Mouse (Mus musculus) adrenal gland, adult 8-10 months (tissue): Measurements from ENCODE around the gene 3425401B19Rik. TPM values are rescaled to one million over a fixed set of nuclear protein-coding genes. Genes with fewer than 3 reads are reported as not detected.
A peak's percentile ranks its signal among the peaks of the same experiment; 100 is the strongest.

Experiments
- DNase-seq: peaks from one replicate; pipeline ENCODE4 v3.0.0; 2022
- total RNA-seq, 4 experiments: library from RNA; stranded (reverse); gene quantifications; 2 replicates each; pipeline ENCODE4 v1.2.4; 2022

The 3425401B19Rik gene
- total RNA-seq, result under 1 TPM in 1 of 4 experiments, not detected in 3; 0.05 TPM

DNA sequence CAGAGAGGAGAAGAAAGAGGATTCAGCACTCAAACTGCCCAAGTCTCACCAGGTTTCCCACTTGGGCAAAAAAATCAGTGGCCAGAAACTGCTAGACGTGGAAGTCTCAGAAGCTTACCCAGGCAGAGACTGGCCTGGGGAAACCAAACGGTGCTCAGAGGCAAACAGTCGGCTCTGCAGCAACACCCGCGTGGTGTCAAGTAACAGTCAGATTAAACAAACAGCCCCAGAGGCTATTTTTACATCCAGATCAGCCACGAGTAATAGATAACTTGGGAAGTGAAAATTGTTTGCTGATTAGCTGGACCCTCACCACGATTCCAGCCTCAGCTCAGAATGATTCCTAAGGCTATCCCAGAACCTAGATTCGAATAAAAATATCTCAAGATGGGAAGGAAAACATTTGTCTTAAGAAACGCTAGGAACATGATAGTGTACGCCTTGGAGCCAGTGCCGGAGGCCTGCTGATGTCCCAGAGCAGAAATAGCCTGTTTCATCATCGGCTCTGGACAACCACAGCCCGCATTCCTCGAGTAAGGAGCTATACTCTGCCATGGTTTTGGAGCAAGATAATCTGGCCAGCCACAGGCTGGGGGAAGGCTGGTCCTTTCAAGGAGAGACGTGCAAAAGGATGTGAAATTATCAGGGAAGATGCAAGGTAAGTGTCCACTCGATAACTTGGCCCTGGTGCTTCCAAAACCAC, at the start of gene 3425401B19Rik:
Gene 3425401B19Rik, minus strand, starts transcription at position 170 of the 703 bp plus-strand sequence.
- no peak for DNase-seq

DNA sequence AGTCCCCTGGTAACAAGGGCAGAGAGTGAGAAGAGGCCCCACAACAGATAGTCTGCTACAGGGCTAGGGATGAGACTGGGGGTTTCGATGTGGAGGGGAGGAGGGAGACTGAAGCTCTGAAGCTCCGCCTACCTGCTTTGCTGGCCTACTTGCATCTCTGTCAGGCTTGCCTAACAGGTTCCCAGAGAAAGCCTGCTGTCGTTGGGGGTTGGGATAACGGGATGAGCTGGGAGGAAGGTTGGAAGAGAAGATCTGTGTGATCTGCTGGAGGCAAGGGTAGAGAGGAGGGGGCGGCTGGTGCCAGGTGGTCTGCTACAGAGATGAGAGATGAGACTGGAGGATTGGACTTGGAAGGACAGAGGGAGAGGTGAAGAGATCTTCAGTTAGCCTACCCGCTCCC, 47.9 kb upstream of the 3425401B19Rik start:
- DNase-seq, result no peak

DNA sequence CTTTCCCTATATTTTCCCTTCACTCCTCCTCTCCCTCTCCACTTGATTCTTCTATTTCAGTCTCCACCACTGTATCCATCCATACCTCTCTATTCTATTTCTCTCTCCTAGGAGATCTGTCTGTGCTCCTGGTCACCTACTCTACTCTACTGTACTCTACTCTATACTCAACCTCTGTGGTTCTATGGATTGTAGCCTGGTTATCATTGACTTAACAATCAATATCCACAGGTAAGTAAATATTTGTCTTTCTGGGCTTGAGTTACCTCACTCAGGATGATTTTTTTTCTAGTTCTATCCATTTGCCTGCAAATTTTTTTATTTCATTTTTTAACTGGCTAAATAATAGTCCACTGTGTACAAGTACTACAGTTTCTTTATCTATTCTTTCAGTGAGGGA, 41.8 kb upstream of the 3425401B19Rik start:
- no peak for DNase-seq

- no peak for DNase-seq
Measured at GRCm38 (mm10) chr14:32721461-32721860, 36.4 kb upstream of the 3425401B19Rik start.

GRCm38 (mm10) chr14:32716763-32717439, 31.8 kb upstream of the 3425401B19Rik start:
- DNase-seq, result no peak

- DNase-seq, result no peak
Measured at GRCm38 (mm10) chr14:32715489-32715888, 30.4 kb upstream of the 3425401B19Rik start.

DNA sequence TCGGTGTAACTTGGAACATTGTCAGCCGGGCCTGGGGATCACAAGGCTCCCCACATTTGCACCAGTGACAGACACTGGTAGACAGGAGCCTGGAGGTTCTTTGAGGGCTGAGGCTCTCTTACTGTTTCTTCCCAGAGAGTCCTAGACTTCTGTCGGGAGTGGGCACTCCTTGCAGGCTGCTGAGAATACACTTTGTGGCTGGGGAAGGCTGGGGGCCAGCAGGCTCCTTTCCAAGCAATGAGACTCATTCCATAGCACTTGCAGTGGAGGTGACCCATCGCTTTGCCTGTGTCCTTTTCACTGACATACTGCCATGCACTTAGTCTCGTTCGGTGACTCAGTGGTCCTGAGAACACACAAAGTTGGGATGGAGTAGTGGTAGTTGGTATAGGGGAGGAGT, 30.0 kb upstream of the 3425401B19Rik start:
- no peak for DNase-seq

DNA sequence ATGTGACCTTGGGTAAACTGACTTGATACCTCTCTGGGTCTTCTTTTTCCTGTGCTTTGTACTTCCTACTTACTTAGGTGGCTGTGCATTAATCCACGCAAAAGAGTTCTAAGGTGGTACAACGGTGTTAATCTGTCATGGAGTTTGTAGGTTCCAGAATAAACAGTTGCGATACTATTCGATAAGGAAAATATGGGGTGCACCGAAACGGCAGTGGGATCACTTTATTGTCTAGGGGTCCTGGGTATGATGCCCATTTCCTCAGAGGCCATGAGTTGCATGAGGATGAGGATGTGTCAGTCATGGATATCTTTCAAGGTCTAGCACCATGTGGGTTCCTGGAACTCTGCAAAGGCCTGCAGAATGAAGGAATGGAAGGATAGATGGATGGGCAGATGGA, 24.8 kb upstream of the 3425401B19Rik start:
- DNase-seq, result no peak

- no peak for DNase-seq
Measured at GRCm38 (mm10) chr14:32708756-32709155, 23.7 kb upstream of the 3425401B19Rik start.

- no peak for DNase-seq
Measured at GRCm38 (mm10) chr14:32707938-32708337, 22.8 kb upstream of the 3425401B19Rik start.

DNA sequence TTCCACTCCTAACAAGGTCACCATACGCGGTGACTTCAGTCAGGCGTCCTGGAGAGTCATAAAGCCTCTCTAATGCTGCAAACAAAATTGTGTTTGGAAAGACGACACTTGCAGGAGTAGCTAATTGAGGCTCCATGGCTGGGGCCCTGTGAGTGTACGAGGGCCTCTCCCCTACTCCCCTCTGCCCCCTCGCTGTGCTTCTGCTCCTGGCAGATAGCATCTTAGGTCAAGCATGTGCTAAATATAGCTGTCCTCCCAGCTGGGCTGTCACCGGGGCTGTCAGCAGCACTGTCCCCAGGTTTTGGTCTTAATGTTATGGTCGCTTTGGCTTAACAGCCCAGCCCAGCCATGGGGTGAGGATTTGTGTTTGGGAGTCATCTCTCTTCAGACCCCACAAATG, 15.9 kb upstream of the 3425401B19Rik start:
- DNase-seq, result no peak

DNA sequence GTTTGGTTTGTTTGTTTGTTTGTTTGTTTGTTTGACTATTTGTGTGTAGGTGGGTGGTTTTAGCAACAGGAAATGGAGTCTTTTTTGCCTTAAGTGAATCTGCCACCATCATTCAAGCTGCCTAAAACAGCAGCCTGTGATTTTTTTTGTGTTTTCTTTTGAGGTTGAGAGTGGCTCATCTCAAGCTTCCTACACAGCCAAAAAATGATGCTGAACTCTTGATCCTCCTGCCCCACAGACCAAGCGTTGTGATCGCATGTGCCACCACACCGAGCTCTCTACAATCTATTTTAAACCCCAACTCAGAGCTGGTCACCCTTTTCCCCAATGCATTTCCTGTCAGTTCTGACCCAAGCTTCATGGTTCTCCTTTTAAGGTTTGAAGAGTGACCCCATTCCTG, 13.5 kb upstream of the 3425401B19Rik start:
- DNase-seq, result no peak

DNA sequence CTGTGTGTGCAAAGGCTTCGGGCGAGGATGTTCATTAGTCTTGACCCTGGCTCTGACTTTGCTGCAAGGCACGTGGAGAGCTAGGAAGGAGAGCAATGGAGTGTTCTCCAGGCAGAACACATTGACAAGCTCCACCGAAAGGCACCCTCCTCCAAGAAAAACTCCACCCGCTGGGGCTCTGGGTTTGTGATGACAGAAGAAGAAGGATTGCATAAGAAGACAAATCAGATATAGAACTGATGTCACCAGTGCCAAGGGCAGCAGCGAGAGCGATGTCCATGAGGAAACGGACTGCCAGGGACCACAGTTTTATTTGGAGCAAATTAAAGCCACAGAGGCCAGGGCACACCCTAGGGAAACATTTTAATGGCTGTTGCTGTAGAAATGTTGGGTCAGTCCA, 12.7 kb upstream of the 3425401B19Rik start:
- DNase-seq, result peak; percentile 63

- no peak for DNase-seq
Measured at GRCm38 (mm10) chr14:32696344-32696743, 11.3 kb upstream of the 3425401B19Rik start.

- DNase-seq, result no peak
Measured at GRCm38 (mm10) chr14:32695906-32696305, 10.8 kb upstream of the 3425401B19Rik start.

DNA sequence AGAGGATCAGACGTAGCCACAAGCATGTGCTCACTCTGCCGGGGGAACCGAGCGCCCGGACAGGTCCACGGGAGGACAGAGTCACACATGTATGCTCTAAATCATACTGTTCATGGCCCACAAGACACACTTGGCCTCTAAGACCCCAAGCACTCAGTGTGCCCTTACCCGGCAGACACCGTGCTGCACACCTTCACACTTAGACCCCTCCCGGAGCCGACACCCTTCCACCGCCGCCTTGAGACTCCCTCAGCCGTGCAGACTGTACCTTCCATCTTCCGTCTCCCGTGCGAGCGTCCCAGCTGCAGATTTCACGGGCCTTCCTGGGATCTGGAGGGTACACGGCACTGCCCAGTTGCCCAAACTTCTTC, 373 bp downstream of the 3425401B19Rik start:
- no peak for DNase-seq

DNA sequence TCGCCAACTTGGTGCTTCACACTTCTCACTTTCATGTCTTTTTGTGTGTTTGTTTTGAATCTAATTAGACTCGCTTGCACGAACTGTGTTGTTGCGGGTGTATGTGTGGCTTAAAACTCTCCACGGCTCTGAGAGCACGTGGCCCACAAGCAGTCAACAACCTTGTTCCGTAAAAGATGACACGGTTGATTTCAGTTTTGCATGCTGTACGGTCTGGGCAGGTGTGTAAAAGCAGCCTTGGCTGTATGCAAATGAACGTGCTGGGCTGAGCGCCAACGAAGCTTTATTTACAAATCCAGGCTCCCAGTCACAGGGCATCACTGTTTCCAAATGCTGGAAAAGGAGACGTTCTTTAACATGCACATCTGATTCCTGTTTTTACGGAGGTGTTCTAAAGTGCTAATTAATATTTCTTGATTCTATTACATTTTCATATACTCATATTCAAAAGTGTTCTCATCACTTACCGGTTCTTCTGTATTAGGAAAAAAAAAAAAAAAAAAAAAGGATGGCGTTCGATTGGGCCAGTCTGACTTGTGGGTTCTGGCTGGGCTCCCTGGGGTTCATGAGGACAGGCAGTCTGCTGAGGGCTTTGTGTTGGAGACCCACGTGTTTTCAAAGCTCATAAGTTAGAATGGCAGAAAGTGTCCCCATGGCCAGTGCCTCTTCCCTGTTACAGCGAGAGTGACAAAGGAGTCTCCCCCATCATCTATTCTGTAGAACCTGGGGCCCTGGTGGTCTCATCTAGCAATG, 935 bp downstream of the 3425401B19Rik start:
- no peak for DNase-seq

GRCm38 (mm10) chr14:32683251-32683838, 1.7 kb downstream of the 3425401B19Rik start:
- DNase-seq, result peak; percentile 18

GRCm38 (mm10) chr14:32682536-32682935, 2.6 kb downstream of the 3425401B19Rik start:
- DNase-seq, result no peak

DNA sequence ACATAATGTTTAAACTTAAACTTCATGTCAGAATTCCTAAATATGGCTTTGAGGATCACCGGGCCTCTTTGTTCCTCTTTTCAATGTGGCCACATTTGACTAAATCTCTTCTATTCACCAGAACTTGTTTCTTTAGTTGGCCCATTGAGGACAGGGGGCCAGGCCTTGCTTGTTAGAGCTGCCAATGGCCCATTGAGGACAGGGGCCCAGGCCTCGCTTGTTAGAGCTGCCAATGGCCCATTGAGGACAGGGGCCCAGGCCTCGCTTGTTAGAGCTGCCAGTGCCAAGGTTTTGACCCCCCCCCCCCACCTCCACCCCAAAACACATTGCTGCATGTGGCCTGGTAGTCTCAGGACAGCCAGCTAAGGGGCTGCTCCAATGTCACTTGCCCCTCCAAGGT, 3.5 kb downstream of the 3425401B19Rik start:
- no peak for DNase-seq

DNA sequence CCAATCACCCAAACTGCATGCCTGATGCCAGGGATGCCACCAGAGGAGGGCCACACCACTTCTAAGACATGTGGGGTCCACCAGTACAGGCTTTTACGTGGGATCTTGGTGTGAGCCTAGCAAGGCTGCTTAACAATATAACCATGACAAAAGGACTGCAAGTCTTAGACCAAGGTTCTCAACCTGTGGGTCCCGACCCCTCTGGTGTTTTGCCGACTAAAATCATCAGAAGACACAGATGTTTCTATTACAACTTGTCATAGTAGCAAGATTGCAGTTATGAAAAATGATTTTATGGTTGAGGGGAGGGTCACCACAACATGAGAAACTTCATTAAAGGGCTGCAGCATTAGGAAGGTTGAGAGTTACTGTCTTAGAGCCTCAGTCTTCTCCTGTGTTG, 6.5 kb downstream of the 3425401B19Rik start:
- no peak for DNase-seq

DNA sequence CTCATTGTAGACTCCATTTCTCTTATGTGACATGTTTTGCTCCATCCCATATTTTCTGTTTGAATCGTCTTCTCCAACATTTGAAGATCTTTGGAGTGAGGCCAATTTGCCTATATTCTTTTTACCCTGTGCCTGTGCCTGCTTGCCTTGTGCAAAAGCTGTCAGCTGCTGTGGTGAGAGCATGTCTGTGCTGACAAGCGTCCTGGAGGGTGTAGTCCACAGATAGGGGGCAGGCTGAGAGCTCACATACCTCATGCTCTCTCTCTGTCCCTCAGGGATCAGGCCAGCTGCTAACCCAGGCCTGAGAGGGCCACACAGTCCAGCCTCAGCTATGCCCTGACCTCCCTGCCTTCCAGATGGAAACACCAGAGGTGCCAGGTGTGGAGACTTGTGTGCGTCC, 11.9 kb downstream of the 3425401B19Rik start:
- no peak for DNase-seq

GRCm38 (mm10) chr14:32663099-32663498, 22.0 kb downstream of the 3425401B19Rik start:
- no peak for DNase-seq
